Mouse (Mus musculus): ENCODE measurements at regions not wholly inside any gene's neighbourhood (a gene's known extent, or its start where the extent isn't known, plus 50 kb on each side); places are given as distances from the start of the nearest gene placed in this dataset.

DNA sequence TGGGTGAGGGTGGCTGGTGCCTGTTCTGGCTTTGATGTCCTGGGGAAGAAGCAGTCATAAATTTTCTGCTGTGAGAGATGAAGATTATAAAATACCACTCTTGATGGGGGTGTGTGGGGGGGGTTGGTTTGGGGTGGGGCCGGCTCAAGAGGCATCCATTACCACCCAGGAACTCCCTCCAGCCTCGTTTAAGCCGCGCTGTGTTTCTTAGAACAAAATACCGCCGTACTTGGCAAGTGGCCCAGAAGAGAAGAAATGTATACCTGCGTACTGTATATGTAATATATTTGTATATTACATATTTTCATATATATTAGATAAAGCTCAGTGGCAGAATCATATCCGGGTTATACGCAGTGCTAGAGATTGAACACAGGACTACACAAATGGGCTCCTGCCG, 434.6 kb upstream of the Tbx3 start:
- TF ChIP-seq POLR2AphosphoS2 (IDR thresholded peaks at IDR 0.05; ENCODE audit: low read length) (no peak), MEF2A (IDR thresholded peaks at IDR 0.05; ENCODE audit: extremely low read depth, insufficient replicate concordance, low read depth, low read length, poor library complexity, severe bottlenecking) (no peak), E2F4 (IDR thresholded peaks at IDR 0.05; ENCODE audit: borderline replicate concordance, low read depth, low read length) (no peak), MYC (IDR thresholded peaks at IDR 0.05; ENCODE audit: low read depth, low read length) (no peak), TCF12 (IDR thresholded peaks at IDR 0.05; ENCODE audit: low read depth, low read length) (no peak), ZMIZ1 (IDR thresholded peaks at IDR 0.05; ENCODE audit: low read depth, low read length) (no peak), ELF1 (IDR thresholded peaks at IDR 0.05; ENCODE audit: low read depth, low read length) (no peak), EP300 (IDR thresholded peaks at IDR 0.05; ENCODE audit: low read depth in 1 of 2, low read length in 2 of 2) (no peak), CTCF (IDR thresholded peaks at IDR 0.05 in 2 of 3, conservative IDR thresholded peaks at IDR 0.05 in 1 of 3; ENCODE audit: control insufficient read depth in 1 of 3, insufficient read depth in 1 of 3, low read depth in 2 of 3, low read length in 3 of 3, poor library complexity in 1 of 3, severe bottlenecking in 1 of 3) (no peak), ETS1 (IDR thresholded peaks at IDR 0.05; ENCODE audit: low read depth, low read length) (no peak)
- no peaks in the 10 kb centered on the region for H3K9me3 ChIP-seq (replicated peaks; ENCODE audit: insufficient read depth, low read length)
- H3K4me3 ChIP-seq (ENCODE audit: control insufficient read depth in 1 of 2, insufficient read depth in 1 of 2, low read depth in 2 of 2, low read length in 2 of 2) = no peak overlapping the region
- no peak overlapping the region for H3K9ac ChIP-seq (ENCODE audit: control insufficient read depth, low read depth, low read length, poor library complexity, severe bottlenecking)
- no peaks in the 10 kb centered on the region for H3K4me1 ChIP-seq (ENCODE audit: control insufficient read depth in 1 of 2, insufficient read depth in 2 of 2, low read length in 2 of 2)
- no peak for DNase-seq (ENCODE audit: low read depth, low spot score)
- no peaks in the 10 kb centered on the region for H3K36me3 ChIP-seq (ENCODE audit: control insufficient read depth in 1 of 2, insufficient read depth in 2 of 2, low read length in 2 of 2)
- H3K79me2 ChIP-seq (ENCODE audit: control insufficient read depth, insufficient read depth, low read length, poor library complexity) = no peaks in the 10 kb centered on the region
- no peaks in the 10 kb centered on the region for H3K27me3 ChIP-seq (ENCODE audit: control insufficient read depth in 1 of 2, insufficient read depth in 2 of 2, low read length in 2 of 2)
- H3K27ac ChIP-seq (ENCODE audit: control insufficient read depth, low read depth, low read length) = no peak overlapping the region

DNA sequence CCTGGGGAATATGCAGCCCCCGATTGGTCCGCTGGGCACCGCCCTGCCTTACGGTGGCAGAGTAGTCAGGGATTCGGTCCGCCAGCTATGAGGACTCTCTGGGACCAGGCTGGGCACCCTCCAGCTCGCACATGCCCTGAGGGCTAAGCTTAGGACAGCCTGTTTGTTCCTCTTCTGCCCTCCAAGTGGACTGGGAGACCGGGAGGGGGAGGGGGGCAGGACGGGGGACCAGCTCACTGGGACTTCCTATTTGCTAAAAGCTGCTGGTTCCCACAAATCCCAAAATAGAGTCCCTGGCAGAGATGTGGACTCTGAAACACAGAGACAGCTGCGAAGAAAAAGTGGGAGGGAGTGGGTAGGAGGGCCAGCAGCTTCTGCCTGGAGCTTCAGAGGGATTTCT, 423.6 kb upstream of the Tbx3 start:
- no peak for DNase-seq (ENCODE audit: low read depth, low spot score)
- Histone ChIP-seq H3K79me2 (ENCODE audit: control insufficient read depth, insufficient read depth, low read length, poor library complexity) (no peaks in the 10 kb centered on the region), H3K36me3 (ENCODE audit: control insufficient read depth in 1 of 2, insufficient read depth in 2 of 2, low read length in 2 of 2) (no peaks in the 10 kb centered on the region), H3K9ac (ENCODE audit: control insufficient read depth, low read depth, low read length, poor library complexity, severe bottlenecking) (no peak overlapping the region), H3K27me3 (ENCODE audit: control insufficient read depth in 1 of 2, insufficient read depth in 2 of 2, low read length in 2 of 2) (no peaks in the 10 kb centered on the region), H3K4me1 (ENCODE audit: control insufficient read depth in 1 of 2, insufficient read depth in 2 of 2, low read length in 2 of 2) (no peaks in the 10 kb centered on the region), H3K27ac (ENCODE audit: control insufficient read depth, low read depth, low read length) (no peak overlapping the region), H3K4me3 (ENCODE audit: control insufficient read depth in 1 of 2, insufficient read depth in 1 of 2, low read depth in 2 of 2, low read length in 2 of 2) (no peak overlapping the region), H3K9me3 (replicated peaks; ENCODE audit: insufficient read depth, low read length) (no peaks in the 10 kb centered on the region)
- TF ChIP-seq TBP (IDR thresholded peaks at IDR 0.05; ENCODE audit: low read depth, low read length) (no peak), TAL1 (IDR thresholded peaks at IDR 0.05; ENCODE audit: low read length) (no peak), POLR2AphosphoS2 (IDR thresholded peaks at IDR 0.05; ENCODE audit: low read length) (no peak), GATA1 (IDR thresholded peaks at IDR 0.05; ENCODE audit: low read depth, low read length) (no peak), SIN3A (IDR thresholded peaks at IDR 0.05; ENCODE audit: low read length) (no peak), CTCF (IDR thresholded peaks at IDR 0.05 in 2 of 3, conservative IDR thresholded peaks at IDR 0.05 in 1 of 3; ENCODE audit: control insufficient read depth in 1 of 3, insufficient read depth in 1 of 3, low read depth in 2 of 3, low read length in 3 of 3, poor library complexity in 1 of 3, severe bottlenecking in 1 of 3) (no peak), ZNF384 (IDR thresholded peaks at IDR 0.05; ENCODE audit: low read depth, low read length) (no peak), JUND (IDR thresholded peaks at IDR 0.05; ENCODE audit: low read depth, low read length) (no peak), UBTF (IDR thresholded peaks at IDR 0.05; ENCODE audit: borderline replicate concordance, insufficient read depth, low read depth, low read length) (no peak), HCFC1 (IDR thresholded peaks at IDR 0.05; ENCODE audit: low read depth, low read length) (no peak), NRF1 (IDR thresholded peaks at IDR 0.05; ENCODE audit: insufficient read depth, low read depth, low read length, poor library complexity, severe bottlenecking) (no peak), KAT2A (conservative IDR thresholded peaks at IDR 0.05; ENCODE audit: low read depth, low read length) (no peak)
